Mouse (Mus musculus) midbrain, embryonic 15.5 days (tissue): ENCODE data around the gene Kcnj10. TPM values are rescaled to one million over a fixed set of nuclear protein-coding genes. Genes with fewer than 3 reads are reported as not detected.

Experiments used
- polyA plus RNA-seq: library from polyadenylated mRNA; unstranded; fragments of >200 nt; fragmentation: Nextera tagmentation; extraction: Ambion mirVana; gene quantifications from 2 replicates; pipeline ENCODE4 v1.2.1, GENCODE M21; 2015

Gene Kcnj10
- polyA plus RNA-seq, 1 experiment from 2014 or later: 1.8 TPM

Other genes starting within 250 kb of the Kcnj10 start
- gene Pex19, start 214.5 kb upstream of the Kcnj10 start, polyA plus RNA-seq: 165 and 168 TPM in 2 replicates
- 93.0 and 94.7 TPM in 2 replicates for gene Dcaf8, start 193.1 kb upstream of the Kcnj10 start, polyA plus RNA-seq
- 437 and 473 TPM in 2 replicates for gene Pea15a, start 134.4 kb upstream of the Kcnj10 start, polyA plus RNA-seq
- gene Casq1, start 121.3 kb upstream of the Kcnj10 start, polyA plus RNA-seq: 1.7 and 2.7 TPM in 2 replicates
- gene Atp1a4, start 82.8 kb upstream of the Kcnj10 start, polyA plus RNA-seq: 0.05 TPM in 1 of 2 replicates, not detected in the other
- gene Igsf8, start 79.6 kb upstream of the Kcnj10 start, polyA plus RNA-seq: 66.2 and 77.2 TPM in 2 replicates
- 56.5 and 63.1 TPM in 2 replicates for gene Atp1a2, start 43.1 kb upstream of the Kcnj10 start, polyA plus RNA-seq
- 5.6 and 5.9 TPM in 2 replicates for gene Kcnj9, start 11.9 kb upstream of the Kcnj10 start, polyA plus RNA-seq
- 4.0 and 4.1 TPM in 2 replicates for gene Pigm, start 35.3 kb downstream of the Kcnj10 start, polyA plus RNA-seq
- gene Slamf9, start 134.1 kb downstream of the Kcnj10 start, polyA plus RNA-seq: 0.13 and 0.47 TPM in 2 replicates
- gene Igsf9, start 140.6 kb downstream of the Kcnj10 start, polyA plus RNA-seq: 80.6 and 83.2 TPM in 2 replicates
- gene Tagln2, start 158.8 kb downstream of the Kcnj10 start, polyA plus RNA-seq: 57.2 and 58.7 TPM in 2 replicates
- 3.7 and 4.2 TPM in 2 replicates for gene Cfap45, start 179.6 kb downstream of the Kcnj10 start, polyA plus RNA-seq
- gene Vsig8, start 214.7 kb downstream of the Kcnj10 start, polyA plus RNA-seq: 0.32 and 0.37 TPM in 2 replicates
- not detected in 2 replicates for gene Slamf8, start 249.4 kb downstream of the Kcnj10 start, polyA plus RNA-seq